Mouse (Mus musculus): ENCODE measurements around the gene Ywhag.

GRCm38 (mm10) chr5:135873753-135874152 lies 60.7 kb downstream of the Ywhag start:
- TF ChIP-seq POLR2A (IDR thresholded peaks at IDR 0.05; ENCODE audit: extremely low read depth, insufficient read depth, low read length) = no peak
- TF ChIP-seq CTCF (IDR thresholded peaks at IDR 0.05; ENCODE audit: extremely low read depth, insufficient read depth, low read length) = no peak

All from cortical plate, adult 2 months (tissue).